Mouse (Mus musculus) small intestine, adult 2 months (tissue): Measurements from ENCODE around the gene Rps29. TPM values are rescaled to one million over a fixed set of nuclear protein-coding genes. Genes with fewer than 3 reads are reported as not detected.
"Not testable (repeated sequence)": the region's sequence is repeated elsewhere in the genome, so short reads cannot be mapped to it uniquely, and the experiment has no call there.

Experiments
- H3K27ac ChIP-seq: fragments of 200-500 bp; 2 replicates; pipeline ENCODE4 v1.5.1; 2012; ENCODE audit warnings: low read depth, low read length, control low read depth, inconsistent platforms; ENCODE audit not compliant: insufficient read depth
- H3K27me3 ChIP-seq: fragments of 200-500 bp; 2 replicates; pipeline ENCODE4 v1.6.1; 2012; ENCODE audit warnings: mild to moderate bottlenecking, moderate library complexity, low read length, inconsistent platforms; ENCODE audit not compliant: control insufficient read depth, insufficient read depth
- H3K36me3 ChIP-seq: fragments of 200-500 bp; 2 replicates; pipeline ENCODE4 v1.6.1; 2012; ENCODE audit warnings: mild to moderate bottlenecking, low read length, control low read depth, inconsistent platforms; ENCODE audit not compliant: control insufficient read depth, insufficient read depth
- H3K4me1 ChIP-seq: fragments of 200-500 bp; 2 replicates; pipeline ENCODE4 v1.6.1; 2012; ENCODE audit warnings: low read length, inconsistent platforms, mixed read lengths; ENCODE audit not compliant: control insufficient read depth, insufficient read depth, insufficient read length
- H3K4me3 ChIP-seq: fragments of 200-500 bp; 2 replicates; pipeline ENCODE4 v1.5.1; 2012; ENCODE audit warnings: low read depth, mild to moderate bottlenecking, control low read depth, inconsistent platforms, low read length, moderate library complexity
- CTCF ChIP-seq: fragments of 200-500 bp; IDR thresholded peaks from 2 replicates; pipeline ENCODE4 v1.5.1; 2012; ENCODE audit warnings: low read depth, mild to moderate bottlenecking, control low read depth, inconsistent platforms, low read length, moderate library complexity, mixed read lengths; ENCODE audit not compliant: insufficient replicate concordance, insufficient read length; ENCODE audit errors: extremely low read depth
- POLR2A ChIP-seq: fragments of 200-500 bp; IDR thresholded peaks from 2 replicates; pipeline ENCODE4 v1.6.1; 2012; ENCODE audit warnings: low read depth, mild to moderate bottlenecking, control low read depth, inconsistent platforms, low read length, moderate library complexity
- WGBS: fragments of 180-500 bp; shearing (Covaris S2); methylation state at CpG from one replicate; pipeline ENCODE4 v1.1.7; 2018; 5-methylcytosine and 5-hydroxymethylcytosine counted together
- polyA plus RNA-seq: library from polyadenylated mRNA; depleted of rRNA; stranded (reverse); fragments of >200 nt; gene quantifications from 2 replicates; pipeline ENCODE4 v1.2.3, GENCODE M21; 2012

Gene Rps29
- polyA plus RNA-seq, 1 experiment, result 1,611 TPM

DNA sequence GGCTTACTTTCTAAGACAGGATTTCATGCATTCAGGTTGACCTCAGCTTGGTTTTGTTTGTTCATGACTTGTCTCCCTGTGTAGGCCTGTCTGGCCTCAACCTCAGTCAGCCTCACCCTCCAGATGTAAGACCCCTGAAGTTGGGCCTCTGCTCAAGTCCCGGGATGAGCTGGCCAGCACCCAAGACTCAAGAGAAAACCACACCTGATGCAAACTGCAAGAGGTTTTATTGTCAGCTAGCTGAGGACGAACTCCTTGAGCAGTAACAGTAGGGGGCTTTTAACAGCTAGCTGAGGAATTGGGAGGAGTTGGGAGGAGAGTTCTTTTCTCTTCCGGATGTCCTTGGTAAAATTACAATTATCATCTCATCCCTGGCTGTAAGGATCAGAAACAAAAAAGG is 18.5 kb upstream of the Rps29 start:
- Histone ChIP-seq H3K4me1 (no peaks in the 10 kb centered on the region), H3K27ac (no peak overlapping the region), H3K27me3 (no peaks in the 10 kb centered on the region), H3K36me3 (peaks cover 8% of the 10 kb centered on the region), H3K4me3 (no peak overlapping the region)
- 93% methylated on average over 3 of the region's 3 CpGs for WGBS
- TF ChIP-seq CTCF, result no peak
- no peak for TF ChIP-seq POLR2A

DNA sequence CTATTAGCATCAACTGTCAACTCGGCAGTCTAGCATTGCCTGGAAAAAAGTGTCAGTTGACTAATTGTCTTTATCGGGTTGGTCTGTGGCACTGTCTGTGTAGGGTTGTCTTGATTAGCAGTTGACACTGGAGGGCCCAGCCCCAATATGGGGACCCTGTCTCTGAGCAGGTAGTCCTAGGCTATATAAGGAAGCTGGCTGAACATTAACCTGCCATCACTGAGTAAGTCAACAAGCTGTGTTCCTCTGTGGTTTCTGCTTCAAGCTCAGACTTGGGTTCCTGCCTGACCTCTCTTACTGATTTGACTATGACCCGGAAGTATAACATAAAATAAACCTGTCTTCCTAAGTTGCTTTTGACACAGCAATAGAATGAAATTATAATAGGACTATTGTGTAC is 17.0 kb upstream of the Rps29 start:
- Histone ChIP-seq H3K4me1 (no peaks in the 10 kb centered on the region), H3K4me3 (no peak overlapping the region), H3K36me3 (0 out of 2 replicates have a peak, but pooled peaks cover under 1% of the 10 kb centered on the region), H3K27ac (no peak overlapping the region), H3K27me3 (no peaks in the 10 kb centered on the region)
- 32% methylated on average over 3 of the region's 3 CpGs for WGBS
- no peak for TF ChIP-seq POLR2A
- no peak for TF ChIP-seq CTCF

DNA sequence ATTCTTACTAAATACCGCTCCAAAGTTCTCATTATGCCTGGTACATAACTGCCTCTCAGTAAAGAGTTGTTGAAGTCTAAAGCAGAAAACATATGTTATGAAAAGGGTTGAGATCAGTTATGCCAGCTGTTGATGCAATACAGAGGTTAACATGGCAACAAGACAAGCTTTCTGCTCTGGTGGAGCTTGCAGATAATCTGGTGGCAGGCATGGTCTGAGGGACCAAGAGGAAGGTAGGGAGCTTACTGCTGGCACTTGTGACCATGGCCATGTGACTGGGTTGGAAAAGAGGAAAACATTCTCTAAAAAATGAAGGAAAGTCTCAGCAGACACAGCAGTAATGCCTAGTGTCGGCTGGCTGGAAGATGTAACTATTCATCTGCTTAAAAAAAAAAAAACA is 12.3 kb upstream of the Rps29 start:
- 91% methylated on average over 2 of the region's 2 CpGs for WGBS
- TF ChIP-seq CTCF (no peak), POLR2A (no peak)
- Histone ChIP-seq H3K4me3 (no peak overlapping the region), H3K27ac (no peak overlapping the region), H3K27me3 (no peaks in the 10 kb centered on the region), H3K36me3 (no peaks in the 10 kb centered on the region), H3K4me1 (peaks cover 3% of the 10 kb centered on the region; the same call in 1 of the 2 replicates)

DNA sequence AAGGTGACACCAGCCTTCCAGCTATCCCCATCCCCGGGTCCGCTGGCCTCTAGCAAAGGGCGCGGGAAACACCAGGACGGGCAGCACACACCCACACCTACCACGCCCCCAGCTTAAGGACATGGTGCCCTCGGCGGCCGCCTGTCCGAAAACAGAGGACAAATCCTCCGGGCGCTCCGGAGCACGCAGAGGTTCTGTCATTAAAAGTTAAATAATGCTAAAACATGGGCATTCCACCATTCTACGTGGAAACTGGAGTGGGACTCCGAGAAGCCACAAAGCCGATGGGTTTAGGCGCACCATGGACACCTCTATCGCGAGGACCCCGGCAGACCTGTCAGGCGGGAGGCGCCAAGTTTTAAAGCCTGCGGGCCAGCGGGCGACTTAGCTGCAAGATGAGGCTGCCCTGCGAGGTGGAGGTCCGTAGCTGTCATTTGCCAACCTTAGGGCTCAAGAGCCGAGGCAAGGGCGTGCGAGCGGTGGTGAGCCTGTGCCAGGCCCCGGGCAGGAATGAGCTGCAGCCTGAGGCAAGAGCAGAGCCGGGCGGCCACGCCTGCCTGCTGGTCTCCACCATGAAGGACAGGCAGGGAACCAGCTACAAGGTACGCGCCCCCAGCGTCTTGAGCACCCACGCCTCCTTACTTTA is 9.6 kb upstream of the Rps29 start, which contains the start of gene Lrr1:
TSS of gene Lrr1 (plus strand) at position 354 of the 646 bp plus-strand sequence.
- Histone ChIP-seq H3K27ac (peak within 1 kb of the TSS; percentile 51; the same call in 1 of the 2 replicates), H3K27me3 (no peaks in the 10 kb centered on the region), H3K36me3 (no peaks in the 10 kb centered on the region), H3K4me3 (peak within 1 kb of the TSS; percentile 88), H3K4me1 (peaks cover 3% of the 10 kb centered on the region; the same call in 1 of the 2 replicates)
- under 1% methylated on average over 40 of the region's 40 CpGs for WGBS
- peak; percentile 31; the same call in 1 of the 2 replicates for TF ChIP-seq POLR2A
- TF ChIP-seq CTCF, result peak; percentile 28; the same call in 1 of the 2 replicates

DNA sequence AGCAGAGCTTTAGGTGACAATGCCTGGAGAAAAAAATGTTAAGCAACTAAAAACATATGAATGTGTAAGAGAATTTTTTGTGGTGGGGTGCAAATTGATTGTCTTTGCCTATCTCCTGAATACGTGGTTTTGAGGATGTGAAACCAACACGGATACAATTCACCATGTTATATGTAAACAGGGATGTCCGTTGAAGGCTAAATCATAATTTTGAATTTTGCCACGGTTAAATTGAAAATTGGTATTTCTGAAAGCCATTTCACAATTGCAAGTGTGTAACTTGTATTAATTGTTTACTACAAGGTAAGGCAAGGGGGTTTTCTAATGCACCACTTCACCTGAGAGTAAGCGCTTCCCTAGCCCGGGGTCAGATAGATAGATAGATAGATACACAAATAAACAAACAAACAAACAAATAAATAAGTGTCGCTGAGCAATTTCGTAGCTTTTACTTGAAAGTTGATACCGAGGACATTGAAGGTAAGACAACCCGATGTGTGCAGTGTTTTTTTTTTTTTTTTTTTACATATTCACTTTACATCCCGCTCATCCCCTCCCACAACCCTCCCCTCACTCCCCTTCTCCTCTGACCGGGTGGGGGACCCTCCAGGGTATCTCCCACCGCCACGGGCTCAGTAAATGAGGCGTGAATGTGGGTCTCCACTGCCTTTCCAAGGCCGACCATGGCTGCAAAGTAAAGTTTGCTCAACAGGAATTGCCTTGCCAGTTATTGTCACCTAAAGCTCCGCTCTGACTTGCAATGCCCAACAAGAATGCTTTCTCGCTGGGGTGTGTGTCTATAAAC is 8.9 kb upstream of the Rps29 start:
- Histone ChIP-seq H3K4me1 (peaks cover 3% of the 10 kb centered on the region; the same call in 1 of the 2 replicates), H3K27ac (no peak overlapping the region), H3K4me3 (peak overlapping the region; percentile 88), H3K36me3 (no peaks in the 10 kb centered on the region), H3K27me3 (no peaks in the 10 kb centered on the region)
- 9% methylated on average over 18 of the region's 18 CpGs for WGBS
- no peak for TF ChIP-seq POLR2A
- no peak for TF ChIP-seq CTCF

DNA sequence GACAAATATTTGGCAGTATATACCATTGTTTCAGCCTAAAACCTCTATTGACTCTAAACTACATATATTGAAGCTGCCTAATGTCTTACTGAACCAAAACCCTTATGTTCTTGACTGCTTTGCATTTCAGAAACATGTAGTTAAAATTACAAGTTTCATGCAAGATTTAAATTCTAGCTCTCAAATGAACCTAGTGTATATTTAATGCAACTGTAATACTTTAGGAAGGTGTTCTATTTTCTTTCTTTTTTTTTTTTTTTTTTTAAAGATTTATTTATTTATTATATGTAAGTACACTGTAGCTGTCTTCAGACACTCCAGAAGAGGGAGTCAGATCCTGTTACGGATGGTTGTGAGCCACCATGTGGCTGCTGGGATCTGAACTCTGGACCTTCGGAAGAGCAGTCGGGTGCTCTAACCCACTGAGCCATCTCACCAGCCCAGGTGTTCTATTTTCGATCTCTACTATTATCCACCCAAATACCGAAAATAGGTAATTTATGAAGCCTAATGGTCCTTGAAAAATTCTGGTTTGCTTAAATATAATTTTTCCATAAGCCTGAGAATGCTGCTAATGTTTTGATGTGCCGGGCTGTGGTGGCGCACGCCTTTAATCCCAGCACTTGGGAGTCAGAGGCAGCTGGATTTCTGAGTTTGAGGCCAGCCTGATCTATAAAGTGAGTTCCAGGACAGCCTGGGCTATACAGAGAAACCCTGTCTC is 8.0 kb upstream of the Rps29 start:
- not testable (repeated sequence) for H3K36me3 ChIP-seq, H3K27me3 ChIP-seq, H3K27ac ChIP-seq, H3K4me3 ChIP-seq, H3K4me1 ChIP-seq
- 82% methylated on average over 8 of the region's 8 CpGs for WGBS

DNA sequence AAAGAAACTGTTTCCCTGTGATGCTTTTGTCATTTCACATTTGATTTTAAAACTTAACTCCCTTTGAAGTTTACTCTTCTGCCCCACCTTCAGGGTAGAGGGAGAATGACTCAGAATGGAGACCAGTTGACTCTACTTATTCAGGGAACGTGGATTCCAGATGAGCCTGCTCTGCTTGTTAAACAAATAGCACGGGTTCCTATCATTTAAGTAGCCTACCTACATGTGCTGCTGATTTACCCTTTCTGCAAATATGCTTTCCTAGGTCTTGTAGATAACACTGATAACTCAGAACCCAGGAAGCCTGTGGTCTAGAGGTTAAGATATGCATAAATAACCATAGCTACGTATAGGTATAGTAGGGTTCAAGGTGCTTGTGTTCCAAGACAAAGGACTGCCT is 5.9 kb upstream of the Rps29 start:
- no peaks in the 10 kb centered on the region for H3K36me3 ChIP-seq
- peaks cover 3% of the 10 kb centered on the region; the same call in 1 of the 2 replicates for H3K4me1 ChIP-seq
- H3K4me3 ChIP-seq, result no peak overlapping the region
- TF ChIP-seq POLR2A (no peak), CTCF (no peak)
- no peak overlapping the region for H3K27ac ChIP-seq
- 37% methylated on average over 3 of the region's 3 CpGs for WGBS
- H3K27me3 ChIP-seq, result no peaks in the 10 kb centered on the region

DNA sequence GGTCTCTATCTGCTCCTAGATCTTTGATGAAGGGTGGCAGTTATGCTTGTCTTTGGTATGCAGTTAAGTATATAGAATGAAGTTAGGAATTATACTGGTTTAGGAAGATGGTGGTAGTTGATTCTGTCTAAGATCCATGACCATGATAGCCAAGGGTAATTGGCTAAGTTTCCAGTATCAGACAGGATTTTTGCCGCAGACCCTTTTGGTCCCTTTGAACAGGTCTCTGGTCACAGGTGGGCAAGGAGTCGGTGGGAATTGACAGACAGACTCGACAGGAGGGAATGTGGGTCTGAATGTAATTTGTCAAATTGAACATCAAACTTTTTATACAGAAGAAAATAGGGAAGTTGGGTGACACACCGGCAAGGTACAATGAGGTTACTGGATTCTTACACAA is 4.6 kb upstream of the Rps29 start:
- H3K27ac ChIP-seq, H3K36me3 ChIP-seq, H3K4me3 ChIP-seq, H3K4me1 ChIP-seq, H3K27me3 ChIP-seq: not testable (repeated sequence)
- 87% methylated on average over 4 of the region's 4 CpGs for WGBS

DNA sequence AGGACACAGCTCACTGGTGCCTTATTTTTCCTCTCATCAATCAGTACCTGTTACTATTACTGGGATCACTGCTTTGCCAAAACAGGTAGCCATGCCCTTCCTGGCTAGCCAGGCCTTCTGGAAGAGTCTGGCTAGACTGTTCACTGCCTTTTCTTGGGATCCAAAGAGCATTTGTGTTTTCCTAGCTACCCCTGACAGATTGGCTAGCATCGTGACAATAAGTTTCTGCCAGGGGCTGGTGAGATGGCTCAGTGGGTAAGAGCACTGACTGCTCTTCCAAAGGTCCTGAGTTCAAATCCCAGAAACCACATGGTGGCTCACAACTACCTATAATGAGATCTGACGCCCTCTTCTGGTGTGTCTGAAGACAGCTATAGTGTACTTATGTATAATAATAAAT is 1.7 kb upstream of the Rps29 start:
- not testable (repeated sequence) for H3K27ac ChIP-seq

More for the DNA sequence above, 1.7 kb upstream of the Rps29 start:
- peaks cover 12% of the 10 kb centered on the region for H3K36me3 ChIP-seq
- H3K27me3 ChIP-seq, H3K4me1 ChIP-seq, H3K4me3 ChIP-seq: not testable (repeated sequence)
- WGBS, result 77% methylated on average over 2 of the region's 2 CpGs
